Mouse (Mus musculus) adrenal gland, postnatal 36 days (tissue): ENCODE results near the gene 4933411K16Rik. TPM values are rescaled to one million over a fixed set of nuclear protein-coding genes. Genes with fewer than 3 reads are reported as not detected.

Source experiments
- DNase-seq, 2 experiments: peaks; one replicate each; pipeline ENCODE4 v3.0.0; 2021; ENCODE audit warnings: mixed read lengths in 1 of 2
- total RNA-seq, 2 experiments: library from RNA; stranded (reverse); gene quantifications; 2 replicates each; pipeline ENCODE4 v1.2.3; 2021

4933411K16Rik gene
- total RNA-seq, 2 experiments from 2014 or later: 0.30 to 0.33 TPM

- DNase-seq: peak; percentile 89 to 92
Observed at GRCm38 (mm10) chr19:42035456-42036248, 16.4 kb upstream of the 4933411K16Rik start, which contains the start of gene Ankrd2. Ankrd2 (plus strand) TSS chr19:42036000.

- DNase-seq: no peak
Observed at GRCm38 (mm10) chr19:42036357-42036756, 15.7 kb upstream of the 4933411K16Rik start.

GRCm38 (mm10) chr19:42037167-42037702 is 14.8 kb upstream of the 4933411K16Rik start:
- DNase-seq: no peak

- no peak for DNase-seq
Observed at GRCm38 (mm10) chr19:42038310-42038709, 13.7 kb upstream of the 4933411K16Rik start.

DNA sequence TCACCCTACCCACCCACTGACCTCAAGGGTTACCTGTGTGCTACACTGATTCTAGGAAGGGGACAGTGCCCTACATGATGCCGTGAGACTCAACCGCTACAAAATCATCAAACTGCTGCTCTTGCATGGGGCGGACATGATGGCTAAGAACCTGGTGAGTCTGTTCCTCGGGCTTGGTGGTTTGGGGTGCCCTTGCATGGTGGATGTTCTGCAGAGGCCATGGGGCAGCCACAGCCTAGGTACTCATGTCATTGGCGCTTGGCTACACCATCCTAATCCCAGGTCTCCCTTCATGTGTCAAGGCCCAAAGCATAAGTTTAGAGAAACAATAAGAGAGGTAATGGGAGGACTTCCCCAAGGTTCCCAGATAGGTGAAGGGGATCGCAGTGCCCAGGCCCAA is 8.1 kb upstream of the 4933411K16Rik start:
- DNase-seq: no peak

- peak; percentile 84 to 89 for DNase-seq
Observed at GRCm38 (mm10) chr19:42045269-42046102, 6.6 kb upstream of the 4933411K16Rik start, which contains the start of gene Hoga1. Hoga1 (plus strand) TSS chr19:42045610.

GRCm38 (mm10) chr19:42050251-42050650 is 1.8 kb upstream of the 4933411K16Rik start:
- no peak for DNase-seq

DNA sequence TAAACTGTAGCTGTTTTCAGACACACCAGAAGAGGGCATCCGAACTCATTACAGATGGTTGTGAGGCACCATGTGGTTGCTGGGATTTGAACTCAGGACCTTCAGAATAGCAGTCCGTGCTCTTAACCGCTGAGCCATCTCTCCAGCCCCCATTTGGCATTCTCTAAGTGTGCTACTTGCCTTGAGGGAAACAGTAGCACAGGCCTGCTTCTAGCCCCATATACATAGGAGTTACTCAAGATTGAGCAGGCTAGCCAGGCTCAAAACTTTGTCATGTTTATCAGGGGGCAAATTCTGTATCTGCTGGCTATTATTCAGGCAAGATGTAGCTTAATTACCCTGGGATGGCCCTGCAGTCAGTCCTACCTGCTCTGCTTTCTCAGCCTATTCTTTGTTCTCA is 697 bp upstream of the 4933411K16Rik start:
- DNase-seq: no peak

DNA sequence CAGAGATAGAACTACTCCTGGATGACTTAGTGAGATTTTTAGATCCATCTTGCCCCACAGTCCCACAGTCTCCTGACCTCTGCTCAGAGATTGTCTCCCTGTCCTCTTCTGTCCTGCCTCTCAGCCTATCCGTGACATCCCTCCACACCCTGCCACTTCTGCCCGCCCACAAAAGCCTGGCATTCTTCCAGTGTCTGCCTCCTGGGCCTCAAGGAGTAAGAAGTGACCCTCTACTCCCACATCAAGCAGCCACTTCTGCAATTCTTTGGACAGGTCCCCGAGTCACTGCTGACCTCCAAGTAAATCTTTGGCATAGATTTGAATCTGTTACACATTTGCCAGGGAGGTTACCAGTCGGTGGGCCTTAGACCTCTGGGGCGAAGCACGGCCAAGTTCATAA is 2.2 kb downstream of the 4933411K16Rik start:
- no peak for DNase-seq

GRCm38 (mm10) chr19:42055881-42056280 is 3.8 kb downstream of the 4933411K16Rik start:
- peak; percentile 51 to 56 for DNase-seq

GRCm38 (mm10) chr19:42056719-42057409 is 4.8 kb downstream of the 4933411K16Rik start:
- no peak for DNase-seq

GRCm38 (mm10) chr19:42058426-42058825 is 6.4 kb downstream of the 4933411K16Rik start:
- DNase-seq: no peak

GRCm38 (mm10) chr19:42061443-42061842 is 9.4 kb downstream of the 4933411K16Rik start:
- no peak for DNase-seq

DNA sequence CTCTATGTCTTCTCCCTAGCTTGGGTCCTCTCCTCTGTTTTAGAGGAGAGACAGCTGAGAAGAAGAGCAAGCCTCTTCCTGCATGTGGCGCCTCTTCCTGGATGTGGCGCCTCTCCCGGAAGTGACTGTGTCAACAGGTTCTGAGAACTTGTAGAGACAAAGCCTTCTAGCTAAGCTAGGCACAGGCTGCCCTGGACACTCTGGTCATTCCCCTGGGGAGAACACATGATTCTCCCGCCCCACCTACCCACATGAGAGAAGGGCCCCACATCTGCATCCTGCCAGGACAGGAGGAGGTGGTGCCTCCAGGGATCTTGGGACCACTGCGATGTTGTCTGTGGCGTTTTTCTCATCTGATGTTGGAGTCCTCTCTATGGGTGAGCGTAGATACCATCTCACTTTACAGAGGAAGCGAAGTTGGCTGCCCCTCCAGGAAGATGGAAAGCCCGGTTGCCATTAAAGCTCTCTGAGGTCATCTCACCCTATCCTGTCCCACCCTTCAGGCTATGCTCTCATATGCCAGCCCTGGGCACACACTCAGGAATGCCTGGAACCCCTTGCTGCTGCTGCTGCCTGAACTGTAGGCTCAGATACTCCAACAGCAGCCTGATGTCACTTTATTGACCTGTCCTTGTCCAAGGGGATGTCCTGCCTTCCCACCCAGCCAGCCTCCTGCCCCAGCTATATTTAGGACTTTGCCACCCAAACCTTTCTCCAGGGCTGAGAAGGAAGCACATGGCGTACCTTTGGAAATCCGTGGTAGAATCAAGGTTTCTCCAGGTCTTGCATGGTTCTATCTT is 16.6 kb downstream of the 4933411K16Rik start:
- DNase-seq: no peak

- DNase-seq: peak; percentile 37 to 65
Observed at GRCm38 (mm10) chr19:42069241-42069525, 17.1 kb downstream of the 4933411K16Rik start.

DNA sequence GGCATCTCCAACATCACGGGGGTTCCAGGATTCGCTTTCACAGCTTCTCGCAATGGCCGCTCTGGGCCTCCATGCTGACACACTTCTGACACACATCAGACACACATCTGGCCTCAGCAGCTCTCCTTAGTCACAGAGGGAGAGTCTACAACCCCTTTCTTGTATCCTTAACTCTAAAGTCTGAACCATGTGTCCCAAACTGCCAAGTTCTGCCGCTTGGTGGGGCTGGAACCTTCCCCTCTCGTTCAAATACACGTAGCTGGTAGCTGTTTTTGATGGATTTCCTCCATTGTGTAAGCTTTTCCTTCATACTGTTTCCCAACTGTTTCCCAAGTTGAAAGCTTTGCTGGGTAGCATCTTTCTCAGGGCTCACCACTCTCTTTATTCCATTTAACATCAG is 19.2 kb downstream of the 4933411K16Rik start:
- no peak for DNase-seq

GRCm38 (mm10) chr19:42071886-42072608 is 20.0 kb downstream of the 4933411K16Rik start:
- no peak for DNase-seq

GRCm38 (mm10) chr19:42072802-42073201 is 20.8 kb downstream of the 4933411K16Rik start:
- peak; percentile 39 to 46 for DNase-seq

DNA sequence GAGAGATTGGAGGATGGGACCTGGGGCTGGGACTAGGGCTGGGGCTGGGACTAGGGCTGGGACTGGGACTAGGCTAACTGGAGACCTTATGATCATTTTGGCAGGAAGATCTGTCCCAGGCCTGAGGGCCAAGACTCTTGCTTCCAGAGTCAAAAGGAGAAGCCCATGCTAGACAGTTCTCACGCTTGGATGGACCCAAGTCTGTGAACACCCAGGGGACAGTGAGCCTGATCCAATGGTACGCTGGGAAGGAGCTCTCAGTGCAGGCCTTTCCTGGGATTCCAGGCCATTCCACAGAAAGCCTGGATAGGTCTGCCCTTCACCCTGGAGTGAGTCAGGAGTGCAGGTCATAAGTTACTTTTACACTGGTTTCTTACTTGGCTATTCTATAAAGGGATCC is 23.0 kb downstream of the 4933411K16Rik start:
- DNase-seq: no peak

GRCm38 (mm10) chr19:42075992-42076391 is 23.9 kb downstream of the 4933411K16Rik start:
- DNase-seq: no peak

GRCm38 (mm10) chr19:42078566-42078965 is 26.5 kb downstream of the 4933411K16Rik start:
- no peak for DNase-seq
